Mouse (Mus musculus) small intestine, adult 10 weeks (tissue): Measurements from ENCODE around the gene Vmn1r3. TPM values are rescaled to one million over a fixed set of nuclear protein-coding genes. Genes with fewer than 3 reads are reported as not detected.

ENCODE experiments used
- polyA plus RNA-seq: library from polyadenylated mRNA; stranded (reverse); fragments of 350-450 nt; fragmentation: Illumina TruSeq; extraction: RNeasy Lipid Tissue Mini Kit (QIAGEN cat#74804); gene quantifications from one replicate; pipeline ENCODE4 v1.2.3, GENCODE M21; 2014; ENCODE audit warnings: low replicate concordance

The Vmn1r3 gene
- polyA plus RNA-seq = not detected

GRCm38 (mm10) chr4:3185258-3185657 lies at the start of gene Vmn1r3:
Gene Vmn1r3 (minus strand): TSS chr4:3185358.

DNA sequence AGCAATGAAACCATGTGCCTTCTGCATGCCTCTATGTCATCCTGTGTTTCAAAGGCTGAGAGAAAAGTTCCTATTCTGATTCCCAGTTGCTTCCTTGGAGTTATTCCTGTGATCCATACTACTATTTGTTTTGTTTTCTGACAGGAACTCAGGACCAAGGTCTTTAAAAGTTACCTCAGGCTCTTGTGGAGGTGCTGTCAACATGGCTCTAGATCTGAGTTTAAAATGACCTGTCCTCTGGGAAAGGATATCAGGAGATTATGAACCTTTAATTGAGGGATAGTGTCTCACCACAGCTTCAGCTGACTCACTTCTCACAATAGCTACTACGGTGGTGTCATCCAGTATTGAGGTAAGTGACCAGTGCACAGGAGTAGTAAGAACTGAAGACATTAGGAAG lies 18.1 kb downstream of the Vmn1r3 start, which contains the start of gene Vmn1r2:
TSS of gene Vmn1r2 (plus strand) at position 301 of the 400 bp plus-strand sequence.

Other genes with a start within 250 kb of the Vmn1r3 start
- gene Vmn1r2, start 18.0 kb downstream of the Vmn1r3 start, polyA plus RNA-seq = not detected